Comparison of ENCODE assay signal across 8 mouse cellular contexts in genomic region chr10:75764519-75765473, GRCm38 (mm10). TPM values are rescaled to one million over a fixed set of nuclear protein-coding genes. Genes with fewer than 3 reads are reported as not detected.
DNase-seq lines count a peak whose midpoint lies in the region; ATAC-seq and TF ChIP-seq lines count a peak whose summit lies in the region.

No protein-coding gene starts in this region.

- no peaks in the 10 kb centered on the region for H3K36me3 ChIP-seq in forebrain, embryonic 11.5 days (ENCODE audit: control insufficient read depth, insufficient read depth, low read length)
- no peaks in the 10 kb centered on the region for H3K36me3 ChIP-seq in macrophage (ENCODE audit: inconsistent target)
- H3K36me3 ChIP-seq in small intestine, adult 2 months (ENCODE audit: control insufficient read depth, insufficient read depth, low read length): 0 out of 2 replicates have a peak, but pooled peaks cover 3% of the 10 kb centered on the region

- no peak for TF ChIP-seq POLR2A in small intestine, adult 2 months (IDR thresholded peaks at IDR 0.05; ENCODE audit: low read depth, low read length)

- no peak overlapping the region for H3K27ac ChIP-seq in forebrain, embryonic 11.5 days (ENCODE audit: low read depth, low read length)
- H3K27ac ChIP-seq in layer of hippocampus, adult 2 months: peak overlapping the region; percentile 77
- H3K27ac ChIP-seq in macrophage: peak overlapping the region; percentile 33
- peak overlapping the region; percentile 56 for H3K27ac ChIP-seq in small intestine, adult 2 months (ENCODE audit: insufficient read depth, low read depth, low read length)

- peaks cover 42% of the 10 kb centered on the region for H3K79me2 ChIP-seq in macrophage (ENCODE audit: inconsistent target)

- peak overlapping the region; percentile 53 for H3K9ac ChIP-seq in forebrain, embryonic 11.5 days (ENCODE audit: low read length)

- TF ChIP-seq CTCF in layer of hippocampus, adult 2 months (conservative IDR thresholded peaks at IDR 0.05): peak; percentile 84
- TF ChIP-seq CTCF in small intestine, adult 2 months (IDR thresholded peaks at IDR 0.05; ENCODE audit: extremely low read depth, insufficient read length, insufficient replicate concordance, low read depth, low read length): peak; percentile 85; the same call in 1 of the 2 replicates

- intact Hi-C loops in heart, postnatal 36 days (cut with DNase I): loop anchor here (2.0 to 5.0 kb wide), 2 partner anchors 68 to 86 kb away; no protein-coding TSS in a partner anchor

- DNase-seq in ovary, postnatal 14 days (ENCODE audit: low spot score): peak; percentile 60
- DNase-seq in ovary, postnatal 10 days (ENCODE audit: low spot score): no peak
- DNase-seq in c-Kit-positive CD71-positive TER-119-negative erythroid progenitor cells, embryonic 14.5 days (ENCODE audit: low read depth): peak; percentile 94
- peak; percentile 90 for DNase-seq in forebrain, embryonic 11.5 days (ENCODE audit: low spot score)
- DNase-seq in heart, postnatal 36 days: peak; percentile 70 to 76
- DNase-seq in layer of hippocampus, adult 2 months (ENCODE audit: low spot score in 2 of 2): peak; percentile 37 to 60

- H3K4me1 ChIP-seq in forebrain, embryonic 11.5 days (replicated peaks; ENCODE audit: control insufficient read depth, insufficient read depth, low read length): peaks cover 4% of the 10 kb centered on the region; the same call in 1 of the 2 replicates
- H3K4me1 ChIP-seq in small intestine, adult 2 months (ENCODE audit: control insufficient read depth, insufficient read depth, insufficient read length, low read length): peaks cover 6% of the 10 kb centered on the region

- H3K4me3 ChIP-seq in forebrain, embryonic 11.5 days (ENCODE audit: low read depth, low read length): peak overlapping the region; percentile 80
- H3K4me3 ChIP-seq in layer of hippocampus, adult 2 months: peak overlapping the region; percentile 80
- peak overlapping the region; percentile 86 for H3K4me3 ChIP-seq in macrophage (ENCODE audit: inconsistent target)
- peak overlapping the region; percentile 95 for H3K4me3 ChIP-seq in small intestine, adult 2 months (ENCODE audit: low read depth, low read length)

- 1% methylated on average over 27 of the region's 27 CpGs for WGBS in forebrain, embryonic 11.5 days
- under 1% methylated on average over 26 of the region's 27 CpGs for WGBS in macrophage (ENCODE audit: missing documents)
- WGBS in small intestine, adult 2 months: under 1% methylated on average over 27 of the region's 27 CpGs

- H3K4me2 ChIP-seq in forebrain, embryonic 11.5 days (ENCODE audit: low read depth, low read length, severe bottlenecking): peak overlapping the region; percentile 84

- H3K9me3 ChIP-seq in forebrain, embryonic 11.5 days (ENCODE audit: control insufficient read depth, low read length): no peaks in the 10 kb centered on the region; the same call in 1 of the 2 replicates

- ATAC-seq in forebrain, embryonic 11.5 days (replicated peaks; ENCODE audit: low FRiP score): peak; percentile 33

- H3K27me3 ChIP-seq in forebrain, embryonic 11.5 days (ENCODE audit: control insufficient read depth, insufficient read depth, low read length): no peaks in the 10 kb centered on the region
- no peaks in the 10 kb centered on the region for H3K27me3 ChIP-seq in small intestine, adult 2 months (ENCODE audit: control insufficient read depth, insufficient read depth, low read length)

RNA-seq across cellular contexts. Expression of gene Cabin1, which starts 0.7 kb away (rescaled TPM):
- 41.8 and 49.1 TPM in 2 replicates for polyA plus RNA-seq in forebrain, embryonic 11.5 days (2014; fragmentation: Nextera tagmentation; extraction: Ambion mirVana)
- total RNA-seq in heart, postnatal 36 days (2021): 10 to 100 TPM; 23.4 to 26.2 TPM
- 10 to 100 TPM; 68.0 to 70.4 TPM for total RNA-seq in layer of hippocampus, adult 2 months (2021)
- 100 to 1,000 TPM in 24 of 26 experiments, 10 to 100 TPM in 2; 71.5 to 211 (median 163) TPM for total RNA-seq in macrophage (2018; cell fraction: chromatin; rRNA removed)
- 10 to 100 TPM; 15.2 to 42.8 (median 32.7) TPM for total RNA-seq in macrophage (2018; cell fraction: cytosol; rRNA removed)
- total RNA-seq in macrophage (2018; cell fraction: nucleus; rRNA removed): 100 to 1,000 TPM in 8 of 26 experiments, 10 to 100 TPM in 18; 45.4 to 146 (median 91.8) TPM
- 19.2 to 42.5 TPM (median 19.8 TPM) in 3 replicates for polyA plus RNA-seq in macrophage (2018)
- 25.0 and 39.0 TPM in 2 replicates for polyA plus RNA-seq in small intestine, adult 2 months (2012; rRNA removed)

RNA-seq across cellular contexts. Expression of gene Ddt, which starts 8.4 kb away (rescaled TPM):
- polyA plus RNA-seq in forebrain, embryonic 11.5 days (2014; fragmentation: Nextera tagmentation; extraction: Ambion mirVana): 81.2 and 84.3 TPM in 2 replicates
- 100 to 1,000 TPM in 1 of 2 experiments, 10 to 100 TPM in 1; 96.7 to 104 TPM for total RNA-seq in heart, postnatal 36 days (2021)
- 10 to 100 TPM; 42.3 to 46.4 TPM for total RNA-seq in layer of hippocampus, adult 2 months (2021)
- total RNA-seq in macrophage (2018; cell fraction: chromatin; rRNA removed): 1 to 10 TPM in 22 of 26 experiments, under 1 TPM in 1, not detected in 3; 0.95 to 9.5 (median 3.8) TPM
- 10 to 100 TPM; 48.9 to 74.8 (median 59.6) TPM for total RNA-seq in macrophage (2018; cell fraction: cytosol; rRNA removed)
- total RNA-seq in macrophage (2018; cell fraction: nucleus; rRNA removed): 10 to 100 TPM in 10 of 26 experiments, 1 to 10 TPM in 16; 2.4 to 24.3 (median 9.3) TPM
- polyA plus RNA-seq in macrophage (2018): 47.3 to 66.7 TPM (median 58.9 TPM) in 3 replicates
- 47.3 and 67.8 TPM in 2 replicates for polyA plus RNA-seq in small intestine, adult 2 months (2012; rRNA removed)

RNA-seq across cellular contexts. Expression of gene Gm20441, which starts 16.0 kb away (rescaled TPM):
- polyA plus RNA-seq in forebrain, embryonic 11.5 days (2014; fragmentation: Nextera tagmentation; extraction: Ambion mirVana): not detected in 2 replicates
- total RNA-seq in heart, postnatal 36 days (2021): not detected
- under 1 TPM in 1 of 2 experiments, not detected in 1; 0.56 TPM for total RNA-seq in layer of hippocampus, adult 2 months (2021)
- 1 to 10 TPM in 1 of 26 experiments, not detected in 25; 1.5 TPM for total RNA-seq in macrophage (2018; cell fraction: chromatin; rRNA removed)
- total RNA-seq in macrophage (2018; cell fraction: cytosol; rRNA removed): not detected
- not detected for total RNA-seq in macrophage (2018; cell fraction: nucleus; rRNA removed)
- not detected in 3 replicates for polyA plus RNA-seq in macrophage (2018)
- polyA plus RNA-seq in small intestine, adult 2 months (2012; rRNA removed): not detected in 2 replicates

RNA-seq across cellular contexts. Expression of gene Gstt3, which starts 16.4 kb away (rescaled TPM):
- polyA plus RNA-seq in forebrain, embryonic 11.5 days (2014; fragmentation: Nextera tagmentation; extraction: Ambion mirVana): 1.2 and 1.6 TPM in 2 replicates
- total RNA-seq in heart, postnatal 36 days (2021): 1 to 10 TPM; 4.1 to 4.8 TPM
- total RNA-seq in layer of hippocampus, adult 2 months (2021): 1 to 10 TPM; 1.6 to 1.8 TPM
- 1 to 10 TPM in 17 of 26 experiments, under 1 TPM in 1, not detected in 8; 0.44 to 6.1 (median 2.5) TPM for total RNA-seq in macrophage (2018; cell fraction: chromatin; rRNA removed)
- 1 to 10 TPM; 2.5 to 6.9 (median 3.8) TPM for total RNA-seq in macrophage (2018; cell fraction: cytosol; rRNA removed)
- total RNA-seq in macrophage (2018; cell fraction: nucleus; rRNA removed): 1 to 10 TPM in 25 of 26 experiments, under 1 TPM in 1; 0.81 to 5.7 (median 3.0) TPM
- 2.9 to 4.2 TPM (median 4.1 TPM) in 3 replicates for polyA plus RNA-seq in macrophage (2018)
- 45.3 and 54.7 TPM in 2 replicates for polyA plus RNA-seq in small intestine, adult 2 months (2012; rRNA removed)

RNA-seq across cellular contexts. Expression of gene Gstt1, which starts 33.6 kb away (rescaled TPM):
- polyA plus RNA-seq in forebrain, embryonic 11.5 days (2014; fragmentation: Nextera tagmentation; extraction: Ambion mirVana): 4.6 and 5.2 TPM in 2 replicates
- 10 to 100 TPM; 14.5 to 20.3 TPM for total RNA-seq in heart, postnatal 36 days (2021)
- total RNA-seq in layer of hippocampus, adult 2 months (2021): 1 to 10 TPM; 6.7 to 7.2 TPM
- total RNA-seq in macrophage (2018; cell fraction: chromatin; rRNA removed): 1 to 10 TPM in 6 of 26 experiments, under 1 TPM in 5, not detected in 15; 0.58 to 5.4 (median 1.6) TPM
- total RNA-seq in macrophage (2018; cell fraction: cytosol; rRNA removed): 1 to 10 TPM in 19 of 26 experiments, under 1 TPM in 7; 0.65 to 5.7 (median 2.0) TPM
- total RNA-seq in macrophage (2018; cell fraction: nucleus; rRNA removed): 1 to 10 TPM in 12 of 26 experiments, under 1 TPM in 2, not detected in 12; 0.76 to 5.9 (median 2.6) TPM
- polyA plus RNA-seq in macrophage (2018): 0.27 to 1.5 TPM (median 0.67 TPM) in 3 replicates
- polyA plus RNA-seq in small intestine, adult 2 months (2012; rRNA removed): 103 and 157 TPM in 2 replicates
